Mouse (Mus musculus): ENCODE measurements around the gene Vmn1r217.
"Not testable (repeated sequence)": the region's sequence is repeated elsewhere in the genome, so short reads cannot be mapped to it uniquely, and the experiment has no call there.

Vmn1r217 gene

DNA sequence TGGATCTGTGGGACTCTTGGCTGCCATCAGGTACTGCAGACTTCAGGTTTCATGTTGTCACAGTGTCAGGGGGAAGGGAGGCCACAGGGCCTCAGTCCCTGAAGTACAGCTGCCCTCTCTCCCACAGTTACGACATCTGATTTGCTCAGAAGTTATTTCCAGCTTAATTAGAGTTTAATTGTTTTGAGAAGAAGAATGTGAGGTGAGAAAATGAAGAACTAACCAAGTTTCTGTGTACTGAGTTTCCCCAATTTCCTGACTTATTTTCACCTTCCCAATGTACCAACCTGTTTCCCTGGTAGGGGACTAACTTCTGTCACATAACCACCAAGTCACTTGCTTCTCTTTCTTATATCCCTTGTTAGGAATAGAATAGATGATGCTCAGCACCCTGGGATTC, at the start of gene Vmn1r217:
Gene Vmn1r217 (minus strand): TSS at position 101 of the 400 bp plus-strand sequence.
- DNase-seq: not testable (repeated sequence)

GRCm38 (mm10) chr13:23166471-23166870, 48.4 kb upstream of the Vmn1r217 start:
- not testable (repeated sequence) for DNase-seq

DNA sequence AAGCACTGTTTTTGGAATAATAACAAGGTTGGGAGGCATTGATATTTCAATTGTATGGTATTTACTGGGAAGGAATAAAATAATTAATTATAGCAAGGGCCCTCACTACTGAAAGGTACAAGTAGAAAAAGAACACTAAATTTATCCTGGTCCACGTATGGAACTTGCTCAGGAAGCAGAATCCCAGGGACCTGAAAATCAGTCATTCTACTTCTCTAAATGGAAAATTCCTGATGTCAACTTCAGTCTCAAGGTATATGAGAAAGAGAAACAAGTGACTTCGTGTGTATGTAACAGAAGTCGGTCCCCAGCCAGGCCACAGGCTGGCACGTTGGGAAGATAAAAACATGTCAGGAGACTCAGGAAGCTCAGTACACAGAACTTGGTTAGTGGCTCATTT, 41.0 kb upstream of the Vmn1r217 start, which contains the start of gene Vmn1r219:
Gene Vmn1r219 (plus strand): TSS at position 301 of the 400 bp plus-strand sequence.
- DNase-seq: no peak

DNA sequence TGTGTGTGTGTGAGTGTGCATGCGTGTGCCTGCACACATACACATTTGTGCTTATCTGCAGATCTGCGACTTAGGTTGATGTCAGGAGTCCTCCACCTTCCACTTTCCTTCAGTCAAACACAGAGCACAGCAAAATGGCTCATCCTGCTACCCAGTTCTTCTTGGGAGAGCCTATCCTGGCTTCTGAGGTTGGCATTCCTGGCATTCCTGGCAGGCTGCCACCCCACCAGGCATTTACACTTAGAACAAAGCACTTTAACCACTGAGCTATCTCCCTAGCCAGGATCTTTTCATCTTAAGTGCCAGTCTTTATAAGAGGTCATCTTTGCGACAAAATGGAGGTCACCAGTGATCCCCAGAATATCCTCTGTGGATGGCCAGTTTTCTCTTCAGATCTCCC, 39.8 kb upstream of the Vmn1r217 start:
- DNase-seq: peak; percentile 41

- DNase-seq: no peak
These were observed 20.9 kb upstream of the Vmn1r217 start for GRCm38 (mm10) chr13:23138880-23139279.

- no peak for DNase-seq
These were observed 15.5 kb upstream of the Vmn1r217 start for GRCm38 (mm10) chr13:23133501-23133900.

DNA sequence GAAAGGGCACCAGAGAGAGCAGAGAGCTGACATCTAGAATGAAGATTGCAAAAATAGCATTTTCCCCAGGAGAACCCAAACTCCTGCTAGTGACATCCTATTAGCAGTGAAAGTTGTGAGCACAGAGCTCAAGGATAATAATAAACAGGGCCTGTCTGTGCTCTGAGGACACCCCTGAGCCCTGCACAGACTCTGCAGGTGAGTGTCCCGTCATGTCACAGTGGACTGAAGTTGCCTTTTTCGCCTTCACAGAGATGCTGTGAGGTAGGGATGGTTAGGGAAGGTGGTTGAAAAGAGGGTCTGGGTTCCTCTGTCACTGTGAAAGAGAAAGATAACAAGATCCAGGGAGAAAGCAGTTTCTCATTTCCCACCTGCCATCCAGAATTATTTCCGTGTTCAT, 15.1 kb upstream of the Vmn1r217 start, which contains the start of gene Vmn1r218:
Gene Vmn1r218 (plus strand): TSS at position 57 of the 400 bp plus-strand sequence.
- no peak for DNase-seq

- DNase-seq: no peak
These were observed 2.6 kb upstream of the Vmn1r217 start for GRCm38 (mm10) chr13:23120611-23121010.

DNA sequence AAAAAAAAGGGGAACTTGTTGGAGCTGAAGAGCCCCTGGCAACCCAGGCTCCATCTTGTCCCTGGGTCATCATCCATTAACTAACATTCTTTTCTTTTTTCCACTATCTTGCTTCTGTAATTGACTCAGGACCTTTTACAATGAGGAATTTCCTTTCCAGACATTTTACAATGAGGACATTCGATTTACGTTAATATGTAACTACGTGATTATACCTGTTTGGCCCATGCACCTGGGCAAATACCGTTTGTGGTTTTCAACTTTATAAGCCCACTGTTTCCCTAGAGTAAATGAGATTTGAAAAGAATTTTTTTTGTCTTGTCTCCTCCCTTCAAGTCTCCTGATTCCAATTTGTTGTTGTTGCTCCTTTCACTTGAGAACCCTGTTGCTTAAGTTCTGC, 23.6 kb downstream of the Vmn1r217 start:
- DNase-seq: no peak

- DNase-seq: no peak
These were observed 48.7 kb downstream of the Vmn1r217 start for GRCm38 (mm10) chr13:23069312-23069711.

GRCm38 (mm10) chr13:23067725-23068124, 50.3 kb downstream of the Vmn1r217 start, which contains the start of gene Vmn1r215:
Gene Vmn1r215, plus strand, starts transcription at chr13:23068025.
- DNase-seq: no peak

- DNase-seq: no peak
These were observed 60.2 kb downstream of the Vmn1r217 start for GRCm38 (mm10) chr13:23057778-23058177.
